Mouse (Mus musculus) heart, adult 8-10 months (tissue): ENCODE measurements around the gene Sh3kbp1. TPM values are rescaled to one million over a fixed set of nuclear protein-coding genes. Genes with fewer than 3 reads are reported as not detected.
"Not testable (repeated sequence)": the region's sequence is repeated elsewhere in the genome, so short reads cannot be mapped to it uniquely, and the experiment has no call there.

ENCODE experiments used
- DNase-seq: peaks from one replicate; pipeline ENCODE4 v3.0.0; 2022; ENCODE audit warnings: low spot score
- total RNA-seq, 4 experiments: library from RNA; stranded (reverse); gene quantifications; 2 replicates each; pipeline ENCODE4 v1.2.4; 2022

Gene Sh3kbp1
- 100 to 1,000 TPM; 114 to 142 (median 125) TPM for total RNA-seq

DNA sequence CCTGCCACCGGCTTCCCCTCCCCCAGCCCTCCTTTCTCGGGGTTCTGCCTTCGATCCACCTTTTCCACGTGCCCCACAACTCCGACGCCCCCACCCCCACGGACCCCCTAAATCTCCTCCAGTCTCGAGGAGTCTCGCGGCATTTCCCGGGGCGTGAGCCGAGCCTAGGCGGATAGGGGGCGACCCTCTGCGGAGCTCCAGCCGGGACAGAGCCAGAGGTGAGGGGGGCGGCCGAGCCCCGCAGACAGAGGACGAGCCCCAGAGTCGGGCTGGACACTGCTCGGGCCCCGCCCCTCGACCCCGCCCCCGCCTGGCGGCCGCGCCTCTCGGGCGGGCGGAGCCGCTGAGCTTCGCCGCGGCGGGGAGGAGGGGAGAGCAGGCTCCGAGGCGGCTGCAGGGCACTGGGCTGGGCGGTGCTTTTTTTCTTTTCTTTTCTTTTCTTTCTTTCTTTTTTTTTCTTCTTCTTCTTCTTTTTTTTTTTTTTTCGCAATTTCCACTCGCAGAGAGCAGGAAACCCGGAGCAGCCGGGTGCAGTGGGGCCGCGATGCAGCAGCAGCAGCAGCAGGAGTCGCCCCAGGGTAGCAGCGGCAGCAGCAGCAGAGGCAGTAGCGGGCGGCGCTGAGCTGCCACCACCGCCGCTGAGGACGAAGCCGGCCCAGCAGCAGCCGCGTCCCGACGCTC, at the start of gene Sh3kbp1:
Gene Sh3kbp1, plus strand, starts transcription at position 366 of the 681 bp plus-strand sequence.
- DNase-seq = peak; percentile 33

DNA sequence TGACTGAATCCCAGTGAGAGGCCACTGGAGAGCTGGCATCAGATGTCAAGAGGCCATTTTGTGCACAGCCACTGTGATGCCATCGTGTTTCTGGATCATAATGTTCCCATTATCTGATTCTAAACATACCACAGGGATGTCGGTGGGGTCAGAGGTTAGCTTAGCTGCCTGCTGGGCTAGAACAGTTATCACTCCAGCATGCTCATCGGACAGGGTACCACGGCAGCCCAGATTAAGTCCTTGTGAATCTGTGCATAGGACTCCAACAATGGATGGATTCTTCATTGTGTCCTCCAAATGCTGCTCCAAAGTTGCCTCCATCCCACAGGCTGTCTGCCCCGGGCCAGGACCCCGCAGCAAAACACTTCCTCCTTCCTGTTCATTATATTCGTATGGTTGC, 42.3 kb upstream of the Sh3kbp1 start:
- DNase-seq = not testable (repeated sequence)

DNA sequence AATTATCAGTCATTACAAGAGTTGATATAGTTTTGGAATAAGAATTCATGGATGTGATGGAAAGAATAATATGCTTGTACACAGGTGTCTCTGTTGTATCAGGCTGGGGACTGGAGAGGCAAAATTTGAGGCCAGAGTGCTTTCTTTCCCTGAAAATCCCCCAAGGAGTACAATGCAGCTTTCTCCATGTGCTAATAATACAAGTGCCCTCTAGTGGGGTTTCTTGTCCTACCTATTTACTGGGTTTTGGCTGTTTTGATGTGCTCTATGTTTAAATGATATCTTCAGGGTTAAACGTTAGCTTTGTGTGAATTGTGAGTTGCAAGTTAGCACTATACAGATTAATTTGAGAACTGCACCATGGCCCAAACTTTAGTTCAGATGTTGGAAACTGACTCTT, 35.4 kb upstream of the Sh3kbp1 start:
- no peak for DNase-seq

DNA sequence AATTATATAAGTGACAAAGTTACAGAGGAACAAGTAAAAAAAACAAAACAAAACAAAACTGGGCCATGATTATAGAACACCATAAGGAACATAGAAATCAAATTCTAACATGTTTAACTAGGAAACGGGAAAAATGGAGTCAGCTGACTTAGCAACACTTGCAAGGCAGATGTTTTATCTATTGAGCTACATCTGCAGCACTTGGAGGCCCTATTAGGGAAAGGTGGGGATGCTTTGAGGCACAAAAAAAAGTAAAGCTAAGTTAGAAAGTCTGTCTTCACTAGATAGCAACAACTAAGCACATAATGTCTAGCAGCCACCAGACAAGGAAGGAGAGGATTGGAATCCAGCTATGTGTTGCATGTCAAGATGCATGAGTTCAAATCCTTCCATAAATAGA, 29.6 kb upstream of the Sh3kbp1 start:
- no peak for DNase-seq

DNA sequence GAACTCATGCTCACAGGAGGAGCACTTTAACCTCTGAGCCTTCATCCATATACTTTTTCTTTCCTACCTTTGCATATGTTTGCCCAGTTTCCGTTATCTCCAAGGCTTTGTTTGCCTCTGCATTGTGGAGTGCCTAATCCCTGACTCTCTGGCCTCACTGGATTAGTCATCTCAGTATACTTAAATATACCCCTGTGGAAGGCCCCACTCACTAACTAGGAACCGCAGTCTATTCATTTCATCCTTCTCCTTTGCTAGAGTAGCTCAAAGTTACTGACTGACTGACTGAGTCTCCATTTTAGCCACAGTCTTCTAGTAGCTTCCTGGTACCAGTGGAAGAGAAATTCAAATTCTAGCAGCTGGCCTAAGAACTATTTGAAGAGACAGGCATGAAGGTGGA, 22.2 kb upstream of the Sh3kbp1 start:
- DNase-seq = no peak

DNA sequence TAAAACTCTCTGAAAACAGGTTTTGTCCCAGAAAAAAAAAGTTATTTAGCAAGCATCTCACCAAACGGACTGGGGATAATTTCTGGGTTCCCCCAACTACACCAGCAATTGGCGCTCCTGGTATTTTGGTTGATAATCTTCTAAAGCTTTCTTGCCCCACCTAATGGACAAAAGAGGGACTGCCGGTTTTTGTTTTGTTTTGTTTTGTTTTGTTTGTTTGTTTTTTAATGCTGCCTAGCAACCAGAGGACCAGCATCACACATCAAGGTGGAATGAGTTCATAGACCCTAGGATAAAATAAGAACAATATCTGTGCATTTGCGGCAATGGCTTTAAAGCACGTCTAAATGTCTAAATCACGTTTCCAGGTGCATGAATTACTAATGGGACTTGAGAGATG, 20.1 kb upstream of the Sh3kbp1 start:
- DNase-seq = no peak

DNA sequence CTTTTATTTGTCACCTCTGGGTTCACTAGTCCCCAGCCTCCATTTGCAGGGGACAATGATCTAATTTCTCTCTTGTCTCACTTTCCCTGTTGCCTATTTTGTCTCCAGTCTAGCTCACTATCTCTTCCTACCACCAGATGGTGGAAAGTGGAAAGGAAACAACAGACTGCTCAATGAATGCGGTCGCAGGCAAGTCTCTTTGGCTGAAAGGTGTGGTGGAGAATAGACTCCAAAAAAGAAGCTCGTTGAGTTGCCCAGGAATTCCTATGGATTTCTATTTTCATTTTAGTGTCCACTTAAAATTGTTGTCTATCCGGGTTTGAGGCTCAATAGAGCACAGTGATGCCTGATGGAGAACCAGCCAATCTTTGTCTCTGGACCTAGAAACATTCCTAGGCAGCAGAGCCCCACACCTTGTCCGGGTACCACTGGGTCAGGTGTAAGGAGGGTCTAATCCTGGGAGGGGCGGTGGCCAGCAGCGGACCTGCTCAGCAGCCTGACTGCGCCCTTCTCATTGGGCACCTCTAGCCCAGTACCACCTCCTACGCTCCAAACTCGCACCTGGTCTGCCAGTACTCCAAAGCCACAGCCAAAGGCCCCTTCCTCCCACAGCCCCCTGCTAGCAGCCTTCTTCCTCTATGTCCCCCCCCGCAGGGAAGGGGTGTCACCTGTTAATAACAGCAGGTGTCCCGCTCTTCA, 715 bp upstream of the Sh3kbp1 start:
- peak; percentile 27 for DNase-seq

DNA sequence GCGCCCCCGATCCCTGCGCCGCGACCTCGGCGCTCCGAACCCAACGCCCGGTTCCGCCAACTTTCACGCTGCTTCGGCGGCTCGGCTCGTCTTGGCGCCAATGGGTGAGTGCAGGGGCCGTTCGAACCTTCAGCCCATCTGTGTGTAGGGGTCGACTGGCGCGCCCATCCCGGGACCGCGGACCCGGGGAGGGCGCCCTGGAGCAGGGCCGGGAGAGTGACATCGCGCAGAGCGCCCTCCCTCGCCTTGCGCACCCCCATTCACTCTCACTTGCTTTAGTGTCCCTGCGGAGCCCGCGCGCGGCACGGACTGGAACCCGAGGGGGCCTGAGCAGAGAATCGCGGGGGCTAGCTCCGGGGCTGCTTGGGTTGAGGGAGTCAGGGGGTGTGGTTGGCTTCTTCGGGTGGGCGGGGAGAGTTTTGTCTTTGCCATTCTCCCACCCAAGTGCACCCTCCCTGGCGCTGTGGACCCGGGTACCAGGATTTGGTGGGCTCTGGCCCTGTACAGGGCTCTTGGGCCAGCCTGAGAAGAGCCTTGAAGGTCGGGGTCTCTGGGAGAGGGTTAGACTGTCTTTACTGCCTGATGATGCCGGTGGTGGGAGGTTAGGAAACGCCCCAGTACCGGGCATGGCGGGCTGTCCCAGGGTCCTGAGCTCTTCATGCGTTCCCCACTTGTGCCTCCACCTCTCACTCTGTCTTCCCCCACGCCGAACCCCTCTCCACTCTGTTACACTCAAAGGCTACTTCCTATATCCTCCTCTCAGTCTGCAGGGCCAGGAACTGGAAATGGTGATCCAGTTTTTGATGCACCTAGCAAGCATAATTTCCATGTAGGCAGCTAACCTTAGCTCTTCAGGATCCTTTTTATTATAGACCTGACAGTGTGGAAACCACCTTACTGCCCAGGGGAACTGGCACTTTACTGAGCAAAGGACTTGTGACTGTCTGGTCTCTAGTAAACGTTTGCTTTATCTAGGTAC, 805 bp downstream of the Sh3kbp1 start:
- no peak for DNase-seq

DNA sequence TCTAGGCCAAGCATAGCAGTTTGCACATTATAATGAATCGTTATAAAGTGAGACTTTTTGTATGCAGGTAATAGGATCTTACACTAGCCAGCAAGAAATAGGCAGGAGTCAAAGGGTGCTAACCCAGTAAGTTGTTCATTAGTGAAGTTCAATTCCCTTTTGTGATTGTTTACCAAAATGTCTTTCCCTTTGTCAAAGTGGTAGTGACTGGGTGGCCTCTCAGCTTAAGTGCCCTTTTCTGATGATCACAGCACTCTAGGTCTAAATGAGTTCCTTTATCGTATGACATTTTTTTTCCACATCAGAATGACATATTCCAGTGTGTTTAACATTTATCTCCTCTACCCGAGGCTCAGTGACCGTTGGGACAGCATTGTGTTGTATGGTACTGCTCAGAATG, 1.6 kb downstream of the Sh3kbp1 start:
- no peak for DNase-seq

DNA sequence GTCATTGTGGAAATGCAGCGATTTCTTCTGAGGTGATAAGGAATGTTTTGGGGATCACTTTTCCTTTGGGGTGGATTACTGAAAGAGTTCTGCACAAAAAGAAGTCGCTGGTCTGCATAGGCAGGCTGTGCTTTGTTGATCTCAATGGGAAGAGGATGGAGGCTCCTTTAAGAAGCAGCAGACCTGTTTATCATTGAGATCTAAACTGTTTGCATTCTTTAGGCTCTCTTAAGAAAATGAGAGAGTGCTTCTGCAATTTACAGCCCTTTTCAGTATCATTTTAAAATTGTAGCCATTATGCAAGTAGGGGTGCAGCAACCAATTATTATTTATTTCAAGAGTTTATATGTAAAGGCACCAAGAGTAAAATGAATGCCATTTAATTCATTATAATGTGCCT, 2.1 kb downstream of the Sh3kbp1 start:
- DNase-seq = no peak

DNA sequence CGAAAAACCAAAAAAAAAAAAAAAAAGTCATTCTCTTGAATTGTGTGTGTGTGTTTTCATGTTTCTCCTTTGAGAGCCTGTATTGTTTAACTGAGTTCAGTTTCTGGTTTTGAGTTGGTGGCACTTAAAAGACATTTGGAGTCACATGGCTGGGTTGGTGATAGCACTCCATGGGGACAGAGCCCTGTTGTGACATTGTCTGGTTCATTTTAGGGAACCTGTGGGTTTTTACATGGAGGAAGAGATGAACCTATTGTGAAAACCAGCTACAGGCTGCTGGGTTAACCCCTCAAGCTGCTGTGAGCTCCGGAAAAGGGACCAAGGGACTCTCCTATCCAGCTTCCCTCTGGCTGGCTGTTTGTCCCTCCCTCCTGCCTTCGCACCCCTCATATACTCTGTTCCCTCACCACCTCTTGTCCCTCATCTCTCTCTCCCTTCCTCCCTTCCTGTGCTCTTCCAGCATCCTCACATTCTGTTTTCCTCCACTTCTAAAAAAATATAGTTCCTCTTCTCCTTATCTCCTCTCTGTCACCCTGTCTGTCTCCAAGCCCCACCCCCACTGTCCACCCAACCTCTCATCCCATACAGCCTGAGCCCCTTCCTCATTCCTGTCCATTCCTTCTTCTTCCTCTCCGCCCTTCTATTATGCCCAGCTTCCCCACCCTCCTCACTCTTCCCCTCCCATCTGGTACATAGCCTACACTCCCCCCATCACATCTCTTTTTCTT, 11.6 kb downstream of the Sh3kbp1 start:
- DNase-seq = no peak

DNA sequence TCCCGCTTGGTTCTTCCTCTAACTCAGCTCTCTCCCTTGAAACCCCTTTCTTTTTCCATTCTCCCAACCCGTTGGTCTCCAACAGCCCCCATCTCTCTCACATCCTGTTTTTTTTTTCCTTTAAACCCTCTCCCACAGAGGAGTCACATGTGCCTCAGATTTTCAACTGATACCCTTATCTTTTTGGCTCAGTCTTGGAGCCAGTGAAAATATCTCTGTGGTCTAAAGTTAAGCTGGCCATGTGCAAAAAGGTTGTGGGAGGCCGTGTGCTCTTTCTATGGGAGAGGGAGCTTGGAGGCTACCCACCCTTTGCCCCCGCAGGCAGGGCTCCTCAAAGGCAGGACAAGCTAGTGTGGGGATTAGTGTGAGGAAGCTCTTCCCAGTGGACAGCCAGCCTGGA, 12.9 kb downstream of the Sh3kbp1 start:
- no peak for DNase-seq

DNA sequence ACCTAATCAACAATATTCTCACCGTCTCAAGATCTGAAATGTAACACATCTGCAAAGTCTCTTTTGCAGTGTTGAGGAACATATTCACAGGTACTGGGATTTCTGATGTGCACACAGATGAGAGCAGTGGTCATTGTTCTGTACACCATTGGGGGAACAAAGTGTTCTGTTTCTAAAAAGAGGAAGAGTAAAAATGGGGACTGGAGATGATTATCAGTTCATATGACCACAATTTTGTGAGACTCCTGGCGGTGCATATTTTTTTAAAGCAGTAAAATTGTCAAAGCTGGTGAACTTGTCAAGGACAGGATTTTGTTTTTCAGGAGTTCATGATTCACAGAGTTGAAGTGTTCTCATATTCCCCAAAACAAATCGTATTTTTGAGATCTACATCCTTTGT, 18.2 kb downstream of the Sh3kbp1 start:
- no peak for DNase-seq

DNA sequence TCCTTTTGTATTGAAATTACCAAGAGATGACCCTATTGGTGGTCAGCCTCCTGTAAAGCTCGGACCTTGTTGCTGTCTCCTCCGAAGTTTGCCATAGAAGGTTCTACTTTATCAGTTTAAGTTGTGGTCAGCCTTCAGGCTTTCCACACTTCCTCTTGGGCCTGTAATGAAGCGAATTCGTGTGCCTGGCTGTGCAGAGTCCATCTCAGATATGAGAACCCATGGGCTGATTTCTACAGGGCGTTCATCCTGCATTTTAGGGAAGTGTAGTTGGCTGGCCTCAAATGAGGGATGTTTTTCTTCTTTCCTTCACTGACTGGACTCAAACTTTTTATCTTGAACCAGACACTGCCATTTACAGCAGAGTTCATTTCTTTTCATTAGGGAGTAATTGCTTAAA, 20.5 kb downstream of the Sh3kbp1 start:
- no peak for DNase-seq

DNA sequence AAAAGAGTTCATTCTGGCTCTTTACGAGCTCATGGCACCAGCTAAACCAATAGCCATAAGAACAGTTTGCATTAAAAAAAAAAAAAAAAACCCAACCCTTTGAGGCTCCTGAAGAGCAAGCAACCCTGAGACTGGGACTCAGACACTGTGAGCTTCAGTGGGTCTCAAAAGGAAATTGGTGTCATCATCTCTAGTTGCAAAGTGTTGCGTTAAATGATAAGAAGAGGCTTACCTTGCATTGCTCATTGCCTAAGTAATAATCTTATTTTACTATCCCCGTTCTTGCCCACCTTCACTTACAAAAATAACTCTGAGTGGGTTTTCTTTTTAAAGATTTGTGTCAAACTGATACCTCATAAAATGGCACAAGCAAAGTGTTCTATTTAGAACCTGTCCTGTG, 21.5 kb downstream of the Sh3kbp1 start:
- DNase-seq = no peak

DNA sequence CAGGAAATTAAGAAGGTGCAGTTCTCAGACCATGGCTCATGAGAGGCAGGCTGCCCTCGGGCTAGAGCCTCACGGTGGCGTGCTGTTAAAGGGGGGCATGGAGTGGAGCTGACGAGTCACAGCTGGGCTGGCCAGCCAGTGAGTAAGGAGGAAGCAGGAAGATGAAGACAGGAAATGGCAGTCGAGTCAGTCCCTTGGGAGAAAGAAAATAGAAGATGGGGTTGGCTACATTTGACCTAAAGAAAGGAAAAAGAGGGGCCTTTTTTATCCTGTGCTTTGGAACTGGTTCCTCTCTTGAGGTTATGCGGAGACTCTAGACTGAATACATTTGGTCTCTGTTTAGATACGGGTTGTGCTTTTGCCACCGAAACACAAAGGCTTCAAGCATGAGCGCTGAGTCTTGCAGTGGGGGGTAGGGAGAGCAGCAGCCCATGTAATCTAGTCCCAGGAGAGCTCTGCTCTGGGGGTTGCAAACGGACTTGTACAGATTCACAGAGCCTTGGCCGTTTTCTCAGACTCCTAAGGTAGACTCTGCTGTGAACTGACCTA, 23.1 kb downstream of the Sh3kbp1 start:
- peak; percentile 23 for DNase-seq

DNA sequence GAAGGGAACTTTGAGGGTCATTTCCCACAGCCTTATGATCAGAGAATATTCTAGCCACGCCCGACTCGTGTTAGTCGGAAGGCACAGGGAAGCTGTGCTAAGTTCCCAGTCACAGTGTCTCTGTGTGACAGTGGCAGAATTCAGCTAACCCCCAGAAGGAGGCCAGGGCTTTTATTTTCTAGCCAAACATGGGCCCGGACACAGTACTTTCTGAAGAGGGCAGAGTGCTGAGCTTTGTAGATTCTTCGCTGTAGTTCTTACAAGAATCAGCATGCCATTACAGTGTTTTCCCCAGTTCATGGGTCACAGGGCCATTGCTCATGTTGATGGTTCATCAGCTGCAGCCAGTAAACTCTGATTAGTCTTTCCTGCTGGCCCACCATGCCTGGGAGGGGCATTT, 23.7 kb downstream of the Sh3kbp1 start:
- DNase-seq = no peak

DNA sequence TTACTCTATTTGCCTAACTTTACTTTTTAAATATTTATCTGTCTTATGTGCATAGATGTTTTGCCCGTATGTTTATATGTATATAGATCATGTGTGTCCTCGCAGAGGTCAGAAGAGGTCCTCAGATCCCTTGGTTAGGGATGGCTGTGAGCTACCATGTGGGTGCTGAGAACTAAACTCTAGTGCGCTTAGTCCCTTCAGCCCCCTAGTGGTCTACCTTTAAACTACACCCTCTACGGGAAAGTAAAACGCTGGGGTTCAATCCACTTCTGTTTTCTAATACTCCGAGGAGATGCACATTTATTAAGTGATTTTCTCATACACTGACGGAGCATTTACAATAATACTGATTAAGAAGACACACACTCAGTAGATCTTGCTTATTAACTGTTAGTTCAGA, 44.3 kb downstream of the Sh3kbp1 start:
- DNase-seq = no peak

DNA sequence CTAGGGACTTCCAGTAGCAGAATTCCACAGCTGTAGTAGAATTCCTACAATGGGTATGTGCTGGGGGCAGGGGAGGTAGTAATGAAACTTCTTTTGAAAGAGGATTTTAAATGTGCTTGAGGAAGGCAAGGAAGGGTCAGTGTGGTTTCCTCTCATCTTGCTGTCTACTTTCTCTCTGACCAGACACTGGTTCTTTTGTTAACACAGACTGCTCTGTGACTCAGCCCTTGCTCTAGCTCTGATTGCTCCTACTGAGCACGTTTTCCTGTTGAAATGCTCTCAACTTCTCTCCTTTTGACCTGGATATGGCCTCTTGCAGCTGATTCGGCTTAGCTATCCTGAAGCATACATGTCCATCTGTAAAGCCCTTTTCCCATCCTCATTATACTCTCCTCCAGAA, 45.4 kb downstream of the Sh3kbp1 start:
- DNase-seq = no peak

DNA sequence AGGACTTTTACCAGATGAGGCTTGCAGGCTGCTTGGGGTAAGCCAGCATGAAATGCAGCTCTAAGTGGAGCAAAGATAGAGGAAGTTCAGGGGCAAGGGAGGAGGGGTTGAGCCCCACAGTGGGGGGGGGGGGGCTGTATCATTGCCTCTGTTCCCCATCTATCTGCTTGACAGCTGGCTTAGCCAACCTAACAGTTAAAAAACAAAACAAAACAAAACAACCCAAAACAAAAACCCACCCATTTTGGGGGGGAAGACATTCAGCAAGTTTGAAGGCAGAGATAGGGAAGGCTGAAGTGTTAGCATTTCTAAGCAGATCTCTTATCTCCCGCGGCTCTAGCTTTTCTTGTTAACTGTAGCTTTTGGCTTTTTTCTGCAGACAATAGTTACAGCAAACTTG, 49.2 kb downstream of the Sh3kbp1 start:
- DNase-seq = no peak

DNA sequence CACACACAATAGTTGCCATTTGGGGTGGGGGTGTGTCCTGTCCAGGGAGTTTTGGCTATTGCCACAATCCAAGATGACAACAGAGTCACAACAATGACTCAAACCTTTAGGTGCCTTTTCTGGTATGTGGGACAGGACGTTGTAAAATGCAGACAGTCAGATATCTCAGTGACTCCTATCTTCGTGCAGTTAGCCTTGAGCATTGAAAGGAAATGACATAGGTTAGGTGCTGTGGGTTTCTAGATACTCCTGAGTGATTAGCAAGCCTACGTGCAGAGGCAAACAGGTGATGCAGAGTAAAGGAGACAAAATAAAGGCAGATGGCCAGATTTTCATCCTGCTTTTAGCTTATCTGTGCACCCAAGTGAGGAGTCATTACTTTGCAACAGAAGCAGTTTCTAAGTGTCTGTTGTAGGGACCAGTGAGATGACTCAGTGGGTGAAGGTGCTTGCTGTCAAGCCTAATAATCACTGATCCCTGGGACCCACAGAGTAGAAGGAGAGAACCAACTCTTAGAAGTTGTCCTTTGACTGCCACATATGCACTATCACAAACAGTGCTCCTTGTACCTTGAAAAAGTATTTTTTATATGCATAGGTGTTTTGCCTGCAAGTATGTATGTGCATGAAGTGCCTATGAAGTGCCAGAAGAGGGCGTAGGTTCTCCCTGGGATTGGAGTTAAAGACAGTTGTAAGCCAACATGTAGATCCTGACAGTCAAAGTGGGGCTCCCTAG, 50.7 kb downstream of the Sh3kbp1 start:
- no peak for DNase-seq
